Mouse (Mus musculus): ENCODE results near the gene Slc4a5. TPM values are rescaled to one million over a fixed set of nuclear protein-coding genes. Genes with fewer than 3 reads are reported as not detected.
A peak's percentile ranks its signal among the peaks of the same experiment; 100 is the strongest.
"Not testable (repeated sequence)": the region's sequence is repeated elsewhere in the genome, so short reads cannot be mapped to it uniquely, and the experiment has no call there.

Slc4a5 gene
- total RNA-seq, 2 experiments from 2014 or later = not detected

- intact Hi-C loops (cut with DNase I; ENCODE audit: low total_unique reads) = not testable (repeated sequence)
Observed at GRCm38 (mm10) chr6:83345285-83345684, 125.7 kb downstream of the Slc4a5 start.

GRCm38 (mm10) chr6:83347916-83348315 lies 128.3 kb downstream of the Slc4a5 start:
- no peak for DNase-seq
- intact Hi-C loops (cut with DNase I; ENCODE audit: low total_unique reads) = no loop called here

More at GRCm38 (mm10) chr6:83345285-83345684, 125.7 kb downstream of the Slc4a5 start:
- DNase-seq = not testable (repeated sequence)

- intact Hi-C loops (cut with DNase I; ENCODE audit: low total_unique reads) = no loop called here
Observed at GRCm38 (mm10) chr6:83348873-83349272, 129.2 kb downstream of the Slc4a5 start, which contains the start of gene Bola3. Gene Bola3 (plus strand): TSS chr6:83349147.

GRCm38 (mm10) chr6:83349274-83349958 lies 129.8 kb downstream of the Slc4a5 start:
- DNase-seq = peak; percentile 89
- intact Hi-C loops (cut with DNase I; ENCODE audit: low total_unique reads) = no loop called here

More at GRCm38 (mm10) chr6:83348873-83349272, 129.2 kb downstream of the Slc4a5 start, which contains the start of gene Bola3:
- no peak for DNase-seq

GRCm38 (mm10) chr6:83350172-83350571 lies 130.5 kb downstream of the Slc4a5 start:
- intact Hi-C loops (cut with DNase I; ENCODE audit: low total_unique reads) = no loop called here

GRCm38 (mm10) chr6:83350851-83351405 lies 131.3 kb downstream of the Slc4a5 start:
- DNase-seq = no peak
- intact Hi-C loops (cut with DNase I; ENCODE audit: low total_unique reads) = no loop called here

More at GRCm38 (mm10) chr6:83350172-83350571, 130.5 kb downstream of the Slc4a5 start:
- no peak for DNase-seq

GRCm38 (mm10) chr6:83351490-83352160 lies 132.0 kb downstream of the Slc4a5 start:
- intact Hi-C loops (cut with DNase I; ENCODE audit: low total_unique reads) = no loop called here
- no peak for DNase-seq

- intact Hi-C loops (cut with DNase I; ENCODE audit: low total_unique reads) = no loop called here
- no peak for DNase-seq
Observed at GRCm38 (mm10) chr6:83352666-83353410, 133.2 kb downstream of the Slc4a5 start.

Other genes with a start within 250 kb of the Slc4a5 start
- gene Dok1, start 186.4 kb upstream of the Slc4a5 start, total RNA-seq (2021) = 1 to 10 TPM; 5.0 to 7.1 TPM
- 1 to 10 TPM; 6.9 to 7.4 TPM for gene Loxl3, start 185.7 kb upstream of the Slc4a5 start, total RNA-seq (2021)
- 10 to 100 TPM; 60.2 to 65.8 TPM for gene Aup1, start 165.3 kb upstream of the Slc4a5 start, total RNA-seq (2021)
- 10 to 100 TPM; 20.0 to 21.7 TPM for gene Htra2, start 164.6 kb upstream of the Slc4a5 start, total RNA-seq (2021)
- under 1 TPM; 0.27 to 0.35 TPM for gene Dqx1, start 162.0 kb upstream of the Slc4a5 start, total RNA-seq (2021)
- gene Tlx2, start 149.5 kb upstream of the Slc4a5 start, total RNA-seq (2021) = not detected
- gene Pcgf1, start 142.0 kb upstream of the Slc4a5 start, total RNA-seq (2021) = 1 to 10 TPM; 6.8 to 7.0 TPM
- gene Lbx2, start 133.5 kb upstream of the Slc4a5 start, total RNA-seq (2021) = under 1 TPM in 1 of 2 experiments, not detected in 1; 0.49 TPM
- 1 to 10 TPM in 1 of 2 experiments, not detected in 1; 1.2 TPM for gene Ccdc142, start 118.2 kb upstream of the Slc4a5 start, total RNA-seq (2021)
- under 1 TPM; 0.88 to 1.00 TPM for gene Gm42688, start 118.2 kb upstream of the Slc4a5 start, total RNA-seq (2021)
- gene Mrpl53, start 110.8 kb upstream of the Slc4a5 start, total RNA-seq (2021) = 100 to 1,000 TPM; 100 to 117 TPM
- gene Mogs, start 104.3 kb upstream of the Slc4a5 start, total RNA-seq (2021) = 1 to 10 TPM; 6.8 to 8.8 TPM
- 10 to 100 TPM; 48.2 to 50.5 TPM for gene Wbp1, start 98.3 kb upstream of the Slc4a5 start, total RNA-seq (2021)
- 10 to 100 TPM; 14.5 to 15.2 TPM for gene Ino80b, start 94.4 kb upstream of the Slc4a5 start, total RNA-seq (2021)
- 10 to 100 TPM; 13.0 to 16.5 TPM for gene Rtkn, start 84.4 kb upstream of the Slc4a5 start, total RNA-seq (2021)
- gene Wdr54, start 63.4 kb upstream of the Slc4a5 start, total RNA-seq (2021) = 1 to 10 TPM; 1.2 to 2.0 TPM
- gene 1700003E16Rik, start 63.4 kb upstream of the Slc4a5 start, total RNA-seq (2021) = not detected
- 100 to 1,000 TPM; 116 to 120 TPM for gene Dctn1, start 53.9 kb upstream of the Slc4a5 start, total RNA-seq (2021)
- gene Mthfd2, start 106.1 kb downstream of the Slc4a5 start, total RNA-seq (2021) = 1 to 10 TPM; 3.7 to 6.7 TPM
- 10 to 100 TPM; 15.7 to 17.5 TPM for gene Mob1a, start 106.2 kb downstream of the Slc4a5 start, total RNA-seq (2021)
- 100 to 1,000 TPM; 214 to 234 TPM for gene Bola3, start 129.3 kb downstream of the Slc4a5 start, total RNA-seq (2021)
- gene Tet3, start 239.3 kb downstream of the Slc4a5 start, total RNA-seq (2021) = 10 to 100 TPM; 30.4 to 36.7 TPM